Mouse (Mus musculus): Measurements from ENCODE around the gene Siva1.

Siva1 gene

GRCm38 (mm10) chr12:112644180-112644854, at the start of gene Siva1:
Gene Siva1, plus strand, starts transcription at chr12:112644679.
- DNase-seq, result peak; percentile 98

GRCm38 (mm10) chr12:112594989-112595388, 49.5 kb upstream of the Siva1 start:
- no peak for DNase-seq

- no peak for DNase-seq
These were observed 48.9 kb upstream of the Siva1 start for GRCm38 (mm10) chr12:112595626-112596025.

- DNase-seq, result no peak
These were observed 48.0 kb upstream of the Siva1 start for GRCm38 (mm10) chr12:112596454-112596853.

- DNase-seq, result no peak
These were observed 47.5 kb upstream of the Siva1 start for GRCm38 (mm10) chr12:112596891-112597500.

- DNase-seq, result no peak
These were observed 46.9 kb upstream of the Siva1 start for GRCm38 (mm10) chr12:112597618-112598017.

GRCm38 (mm10) chr12:112599198-112599597, 45.3 kb upstream of the Siva1 start:
- DNase-seq, result no peak

GRCm38 (mm10) chr12:112599942-112600611, 44.4 kb upstream of the Siva1 start:
- DNase-seq, result no peak

- DNase-seq, result no peak
These were observed 40.5 kb upstream of the Siva1 start for GRCm38 (mm10) chr12:112604022-112604421.

GRCm38 (mm10) chr12:112604709-112605649, 39.5 kb upstream of the Siva1 start:
- no peak for DNase-seq

GRCm38 (mm10) chr12:112605766-112606165, 38.7 kb upstream of the Siva1 start:
- DNase-seq, result peak; percentile 87

- DNase-seq, result no peak
These were observed 37.5 kb upstream of the Siva1 start for GRCm38 (mm10) chr12:112606998-112607397.

- DNase-seq, result no peak
These were observed 35.4 kb upstream of the Siva1 start for GRCm38 (mm10) chr12:112609031-112609430.

- peak in 1 of 2 experiments; percentile 36 for DNase-seq
These were observed 27.8 kb upstream of the Siva1 start for GRCm38 (mm10) chr12:112616668-112617067.

- peak; percentile 69 to 73 for DNase-seq
These were observed 27.3 kb upstream of the Siva1 start for GRCm38 (mm10) chr12:112617184-112617583.

- DNase-seq, result peak; percentile 88 to 91
These were observed 26.5 kb upstream of the Siva1 start for GRCm38 (mm10) chr12:112617898-112618380.

GRCm38 (mm10) chr12:112618981-112619685, 25.3 kb upstream of the Siva1 start:
- peak; percentile 54 to 55 for DNase-seq

GRCm38 (mm10) chr12:112619686-112620353, 24.7 kb upstream of the Siva1 start, which contains the start of gene Adssl1:
Gene Adssl1, plus strand, starts transcription at chr12:112620045.
- DNase-seq, result peak; percentile 64 to 67

GRCm38 (mm10) chr12:112620354-112621061, 24.0 kb upstream of the Siva1 start:
- DNase-seq, result peak; percentile 26 to 34

- no peak for DNase-seq
These were observed 22.6 kb upstream of the Siva1 start for GRCm38 (mm10) chr12:112621900-112622299.

- DNase-seq, result peak; percentile 83 to 84
These were observed 20.7 kb upstream of the Siva1 start for GRCm38 (mm10) chr12:112623742-112624141.

Data from B cell, adult 2 months (primary cell).